Mouse (Mus musculus): ENCODE results near the gene Med15.

Med15 gene

DNA sequence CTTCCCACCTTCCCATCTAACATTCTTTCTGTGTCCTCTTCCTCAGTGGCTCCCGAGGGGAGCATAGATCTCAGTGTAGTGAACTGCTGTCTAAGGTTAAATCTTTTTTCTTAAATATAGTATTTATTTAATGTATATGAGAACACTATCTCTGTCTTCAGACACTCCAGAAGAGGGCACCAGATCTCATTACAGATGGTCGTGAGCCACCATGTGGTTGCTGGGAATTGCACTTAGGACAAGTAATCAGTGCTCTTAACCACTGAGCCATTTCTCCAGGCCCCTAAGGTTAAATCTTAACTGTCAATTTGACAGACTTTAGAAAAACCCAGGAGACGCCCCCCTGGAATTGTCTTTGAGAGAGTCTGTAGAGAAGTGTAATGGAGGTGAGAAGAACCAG, 670 bp downstream of the Med15 start:
- no peak for DNase-seq (ENCODE audit: low spot score)

GRCm38 (mm10) chr16:17729974-17730373, 2.7 kb downstream of the Med15 start:
- DNase-seq (ENCODE audit: low spot score): no peak

DNA sequence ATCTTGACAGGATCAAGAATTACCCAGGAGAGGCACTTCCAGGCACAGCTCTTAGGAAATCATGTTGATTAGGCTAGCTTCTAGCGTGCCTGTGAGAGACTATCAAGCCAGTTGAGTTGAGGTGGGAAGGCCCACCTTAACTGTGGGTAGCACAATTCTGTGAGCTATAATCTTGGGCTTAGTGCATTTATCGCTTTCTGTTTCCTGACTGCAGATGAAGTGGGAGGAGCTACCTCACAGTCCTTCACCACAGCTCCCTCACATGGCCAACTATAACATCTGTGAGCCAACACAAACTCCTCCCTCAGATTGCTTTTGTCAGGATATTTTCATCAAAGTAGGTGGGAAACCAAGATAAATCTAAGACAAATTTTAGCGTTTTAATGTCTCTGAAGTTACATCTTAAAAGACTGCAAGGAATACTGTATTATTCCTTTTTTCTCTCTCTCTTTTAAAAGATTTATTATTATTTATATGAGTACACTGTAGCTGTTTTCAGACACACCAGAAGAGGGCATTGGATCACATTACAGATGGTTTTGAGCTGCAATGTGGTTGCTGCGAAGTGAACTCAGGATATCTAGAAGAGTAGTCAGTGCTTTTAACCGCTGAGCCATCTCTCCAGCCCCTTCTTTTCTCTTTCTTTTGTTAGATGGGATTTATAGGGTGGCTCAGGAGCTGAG, 5.4 kb downstream of the Med15 start:
- DNase-seq (ENCODE audit: low spot score): peak; percentile 68

GRCm38 (mm10) chr16:17724448-17724847, 8.2 kb downstream of the Med15 start:
- DNase-seq (ENCODE audit: low spot score): no peak

- DNase-seq (ENCODE audit: low spot score): no peak
Observed at GRCm38 (mm10) chr16:17723325-17723626, 9.4 kb downstream of the Med15 start.

DNA sequence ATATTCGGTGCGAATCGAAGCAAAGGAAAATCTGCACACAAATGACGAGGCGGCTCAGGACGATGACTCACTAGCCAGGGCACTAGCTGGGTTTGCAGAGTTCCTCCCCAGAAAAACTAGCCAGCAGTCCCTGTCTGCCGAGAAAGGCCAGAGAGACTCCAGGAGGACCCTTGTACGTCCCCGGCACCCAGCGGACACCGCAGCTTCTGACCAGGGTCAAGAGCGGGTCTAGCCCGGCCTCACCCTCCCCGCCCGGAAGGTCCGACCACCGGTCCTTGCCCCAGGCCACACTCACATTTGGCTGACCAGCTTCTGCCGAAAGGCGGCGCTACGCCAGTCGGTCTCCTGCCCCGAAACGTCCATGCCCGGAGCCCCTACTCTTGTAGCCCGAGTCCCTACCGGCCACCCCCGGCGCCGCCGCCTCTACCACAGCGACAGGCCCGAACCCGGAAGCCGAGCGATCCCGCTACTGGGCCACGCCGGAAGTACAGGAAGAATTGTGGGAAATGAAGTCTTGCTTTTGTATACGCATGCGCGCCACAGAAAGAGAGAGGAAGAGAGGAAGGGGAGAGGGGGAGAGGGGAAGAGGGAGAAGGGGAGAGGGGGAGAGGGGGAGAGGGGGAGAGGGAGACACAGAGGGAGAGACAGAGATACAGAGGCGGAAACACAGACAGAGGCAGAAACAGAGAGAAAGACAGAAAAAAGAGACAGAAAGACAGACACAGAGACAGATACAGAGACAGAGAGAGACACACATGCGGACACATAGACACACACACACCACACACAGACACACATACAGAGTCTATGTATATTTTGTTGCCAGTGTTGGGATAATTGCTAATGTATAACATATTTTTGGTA, 10.0 kb downstream of the Med15 start:
- DNase-seq (ENCODE audit: low spot score): peak; percentile 94

DNA sequence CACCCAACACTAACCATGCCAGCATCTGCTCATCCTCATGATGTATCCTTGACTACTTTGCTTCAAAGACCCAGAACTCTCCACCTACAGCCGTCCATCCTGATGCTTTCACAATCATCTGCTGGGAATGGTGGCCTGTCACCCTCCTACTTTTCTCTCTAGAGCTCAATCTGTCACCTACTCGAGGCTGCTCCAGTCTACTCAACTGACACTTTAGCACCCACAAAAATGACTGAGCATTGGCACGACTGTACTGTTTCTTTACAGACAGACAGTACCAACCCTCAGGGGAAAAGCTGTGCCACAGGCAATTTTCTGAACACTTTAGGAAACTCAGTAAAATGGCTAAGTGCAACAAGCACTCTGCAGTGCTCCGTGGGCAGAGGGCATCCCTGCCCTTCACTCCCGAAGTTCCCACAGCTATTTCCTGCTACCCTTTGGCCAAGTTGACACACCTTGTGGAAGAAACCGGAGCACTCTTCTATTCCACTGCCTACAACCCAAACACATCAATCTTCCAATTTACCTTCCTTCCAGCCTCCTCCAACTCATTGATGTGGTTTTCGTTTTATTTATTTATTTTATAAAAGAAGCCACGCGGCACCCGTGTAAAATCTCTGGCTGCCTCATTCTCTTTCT, 10.8 kb downstream of the Med15 start:
- DNase-seq (ENCODE audit: low spot score): no peak

DNA sequence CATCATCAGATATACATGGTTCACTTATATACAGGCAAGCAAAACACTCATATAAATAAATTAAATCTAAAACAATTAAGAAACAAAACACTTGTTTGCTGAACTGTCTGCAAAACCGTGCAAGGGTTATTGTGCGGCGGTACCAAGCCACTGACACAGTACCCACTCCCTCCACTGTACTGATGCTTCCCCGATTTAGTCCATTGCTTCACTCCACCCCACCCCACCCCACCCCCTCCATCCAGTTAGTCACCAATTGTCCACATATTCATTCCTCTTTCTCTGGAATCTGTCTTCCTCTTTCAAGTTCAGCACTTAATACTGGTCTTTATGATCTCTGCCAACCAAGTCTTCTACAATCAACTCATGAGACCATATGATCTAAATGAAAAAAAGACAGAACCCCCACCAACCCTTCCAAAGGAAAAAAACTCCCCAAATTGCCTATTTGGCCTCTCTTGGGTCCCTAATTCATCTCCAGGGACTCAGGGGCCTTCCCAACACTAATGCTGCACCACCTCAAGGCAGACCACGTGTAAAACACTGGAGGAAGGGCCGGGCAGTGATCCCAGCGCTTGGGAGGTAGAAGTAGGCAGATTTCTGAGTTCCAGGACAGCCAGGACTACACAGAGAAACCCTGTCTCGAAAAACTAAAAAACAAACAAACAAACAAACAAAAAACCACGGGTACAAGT, 11.4 kb downstream of the Med15 start:
- no peak for DNase-seq (ENCODE audit: low spot score)

DNA sequence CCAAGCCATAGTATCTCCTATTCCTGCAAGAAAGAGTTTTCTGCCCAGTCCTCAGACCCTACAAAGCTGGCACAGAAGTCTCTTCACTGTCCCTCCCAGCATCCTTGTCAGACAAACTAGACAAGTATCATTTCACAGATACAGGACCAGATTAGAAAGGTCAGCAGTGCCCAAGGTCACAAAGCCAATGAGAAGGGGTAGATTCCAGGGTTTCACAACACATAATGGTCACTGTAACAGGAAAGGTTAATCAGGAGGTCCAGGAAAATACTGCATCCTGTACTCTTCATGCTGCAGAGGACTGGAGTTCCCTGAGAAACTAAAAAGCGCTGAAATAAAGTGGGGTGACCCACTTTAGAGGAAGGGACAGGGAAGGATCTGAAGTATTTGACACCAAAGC, 14.9 kb downstream of the Med15 start:
- DNase-seq (ENCODE audit: low spot score): no peak

DNA sequence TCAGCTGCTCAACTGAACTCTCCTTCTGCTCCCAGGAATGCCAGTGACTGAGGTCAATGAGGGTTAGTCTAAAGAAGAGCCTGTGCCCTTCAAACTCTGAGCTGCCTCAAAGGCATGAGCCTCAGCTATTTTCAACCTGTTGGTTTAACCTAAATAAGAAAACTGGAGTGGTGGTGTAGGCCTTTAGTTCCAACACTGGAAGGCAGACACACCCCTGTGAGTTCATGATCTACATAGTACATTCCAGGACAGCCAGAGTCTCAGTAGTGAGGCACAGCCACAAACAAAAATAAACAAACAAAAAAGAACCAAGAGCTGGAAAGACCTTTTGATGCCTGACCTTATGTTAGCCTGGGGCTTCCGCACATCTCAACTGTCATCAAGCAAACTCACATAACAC, 25.1 kb downstream of the Med15 start:
- DNase-seq (ENCODE audit: low spot score): no peak

- DNase-seq (ENCODE audit: low spot score): no peak
Observed at GRCm38 (mm10) chr16:17701043-17701405, 31.7 kb downstream of the Med15 start.

- DNase-seq (ENCODE audit: low spot score): no peak
Observed at GRCm38 (mm10) chr16:17700386-17701042, 32.2 kb downstream of the Med15 start.

DNA sequence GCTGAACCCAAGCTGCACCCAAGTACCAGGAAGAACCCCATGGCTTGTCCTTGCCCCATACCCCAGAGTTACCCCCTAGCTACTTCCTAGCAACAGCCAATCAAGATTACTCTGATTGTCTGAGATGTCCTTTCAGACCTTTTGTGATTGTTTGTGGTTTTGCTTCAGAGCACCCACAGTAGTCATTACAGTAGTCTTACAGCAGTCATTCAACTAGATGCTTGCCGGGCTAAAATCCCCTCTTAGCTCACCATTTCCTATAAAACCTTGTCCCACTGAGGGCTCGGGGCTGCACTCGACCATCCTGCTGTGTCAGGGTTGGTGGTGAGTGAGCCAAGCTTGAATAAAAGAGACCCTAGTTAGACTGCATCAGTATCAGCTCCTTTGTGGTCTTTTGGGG, 37.8 kb downstream of the Med15 start:
- no peak for DNase-seq (ENCODE audit: low spot score)

- no peak for DNase-seq (ENCODE audit: low spot score)
Observed at GRCm38 (mm10) chr16:17669886-17670285, 62.8 kb downstream of the Med15 start.

DNA sequence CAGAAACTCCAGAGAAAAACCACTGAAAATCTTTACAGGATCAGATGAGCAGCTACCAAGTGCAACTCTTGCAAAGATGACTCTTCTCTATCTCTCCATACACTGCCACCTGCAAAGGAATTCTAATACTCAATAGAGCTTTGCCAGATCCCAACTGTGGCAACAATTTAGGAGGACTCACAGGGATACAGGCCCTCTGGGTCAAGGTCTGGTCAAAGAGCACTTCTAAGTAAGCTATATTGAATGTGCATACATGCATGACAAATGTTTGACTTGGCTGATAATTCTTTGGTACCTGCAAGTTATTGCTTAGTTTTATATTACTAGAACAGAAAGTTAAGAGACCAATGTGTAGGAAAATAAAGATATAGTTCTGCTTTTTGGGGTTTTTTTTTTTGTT, 67.1 kb downstream of the Med15 start:
- no peak for DNase-seq (ENCODE audit: low spot score)

- DNase-seq (ENCODE audit: low spot score): no peak
Observed at GRCm38 (mm10) chr16:17656212-17656871, 76.3 kb downstream of the Med15 start.

- DNase-seq (ENCODE audit: low spot score): no peak
Observed at GRCm38 (mm10) chr16:17654188-17654795, 78.4 kb downstream of the Med15 start.

GRCm38 (mm10) chr16:17653601-17654000, 79.1 kb downstream of the Med15 start:
- DNase-seq (ENCODE audit: low spot score): no peak

DNA sequence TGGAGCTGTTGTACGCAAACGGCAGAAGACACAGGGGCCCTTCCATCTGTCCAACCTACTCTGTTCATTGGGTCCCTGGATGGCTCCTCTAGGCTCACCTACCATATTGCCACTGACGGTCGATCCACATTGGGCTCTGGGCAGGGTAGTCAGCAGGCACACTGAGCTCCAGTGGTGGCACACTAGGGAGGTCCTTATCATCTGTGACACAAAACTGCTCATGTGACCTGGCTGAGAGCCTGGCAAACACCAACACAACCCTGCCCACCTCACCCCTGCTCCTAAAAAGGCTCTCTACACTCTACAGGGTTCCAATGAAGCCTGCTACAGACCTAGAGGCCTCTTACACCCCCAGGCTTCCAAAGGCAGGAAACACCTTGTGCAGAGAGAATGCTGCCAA, 80.1 kb downstream of the Med15 start:
- no peak for DNase-seq (ENCODE audit: low spot score)

DNA sequence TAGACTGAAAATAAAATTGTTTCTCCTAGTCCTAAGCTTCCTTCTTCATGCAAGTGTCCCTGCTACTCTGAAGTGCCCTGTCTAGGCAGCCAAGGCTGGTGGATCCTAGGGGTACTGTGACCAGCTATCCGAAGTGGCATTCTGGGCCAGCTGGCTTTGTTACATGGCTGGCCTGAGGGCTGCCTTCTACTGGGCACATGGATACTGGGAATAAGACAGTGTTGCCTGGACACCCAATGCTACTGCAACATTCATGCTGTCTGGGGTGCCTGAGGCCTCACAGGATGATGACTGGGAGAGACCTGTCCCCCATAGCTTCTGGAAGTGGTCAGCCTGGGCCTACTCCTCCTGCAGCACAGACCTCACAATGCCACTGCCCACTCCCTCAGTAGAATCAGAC, 82.0 kb downstream of the Med15 start:
- DNase-seq (ENCODE audit: low spot score): no peak

DNA sequence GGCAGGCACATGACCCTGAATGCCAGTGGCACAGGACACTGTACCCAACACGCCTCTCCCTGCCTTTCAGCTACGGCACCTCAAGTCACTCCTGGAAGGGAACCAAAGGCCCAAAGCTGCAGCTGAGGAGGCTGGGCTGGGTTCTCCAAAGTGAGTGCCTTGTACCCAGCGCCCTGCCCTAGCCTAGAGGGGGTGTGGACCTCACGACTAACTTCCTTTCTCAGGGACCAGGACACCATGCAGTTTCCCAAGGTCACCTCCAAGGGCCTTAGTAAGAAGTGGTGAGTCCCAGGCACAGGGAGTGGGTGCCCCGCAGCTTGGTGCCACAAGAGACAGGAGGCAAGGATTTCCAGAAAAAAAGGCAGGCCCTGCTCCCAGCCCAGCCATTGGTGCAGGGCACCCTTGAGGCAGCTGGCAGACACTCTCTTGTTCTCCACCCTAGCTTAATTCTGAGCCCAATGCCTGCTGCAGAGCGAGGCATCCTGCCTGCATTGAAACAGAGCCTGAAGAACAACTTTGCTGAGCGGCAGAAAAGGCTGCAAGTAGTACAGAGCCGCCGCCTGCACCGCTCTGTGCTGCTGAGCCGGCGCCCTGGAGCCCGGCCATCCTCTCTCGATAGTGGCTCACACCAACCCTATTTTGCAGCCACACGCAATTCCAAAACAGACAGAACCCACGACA, 82.6 kb downstream of the Med15 start:
- no peak for DNase-seq (ENCODE audit: low spot score)
